Mouse (Mus musculus) gastrocnemius, postnatal 14 days (tissue): ENCODE measurements around the gene Skint11. TPM values are rescaled to one million over a fixed set of nuclear protein-coding genes. Genes with fewer than 3 reads are reported as not detected.
"Not testable (repeated sequence)": the region's sequence is repeated elsewhere in the genome, so short reads cannot be mapped to it uniquely, and the experiment has no call there.

Source experiments
- DNase-seq: peaks from one replicate; pipeline ENCODE4 v3.0.0; 2021; ENCODE audit warnings: mixed read lengths
- intact Hi-C: fragments of 180-260 bp; cut with DNase I; formaldehyde crosslinking; loops from one replicate; pipeline ENCODE4 v1.15.1; 2025; ENCODE audit warnings: low total_unique reads
- long read RNA-seq, 2 experiments: library from polyadenylated mRNA; stranded (forward); transcript quantifications; one replicate each; pipeline ENCODE4 v2.0.0; 2021
- total RNA-seq, 2 experiments: library from RNA; stranded (reverse); gene quantifications; 2 replicates each; pipeline ENCODE4 v1.2.3; 2021

The Skint11 gene
- not detected for total RNA-seq
- long read RNA-seq, experiment 1: 0 reads
- long read RNA-seq, experiment 2: 0 reads

GRCm38 (mm10) chr4:114163084-114163483 lies at the start of gene Skint11:
TSS of gene Skint11 (plus strand) at chr4:114163384.
- intact Hi-C loops: no loop called here
- DNase-seq: no peak

DNA sequence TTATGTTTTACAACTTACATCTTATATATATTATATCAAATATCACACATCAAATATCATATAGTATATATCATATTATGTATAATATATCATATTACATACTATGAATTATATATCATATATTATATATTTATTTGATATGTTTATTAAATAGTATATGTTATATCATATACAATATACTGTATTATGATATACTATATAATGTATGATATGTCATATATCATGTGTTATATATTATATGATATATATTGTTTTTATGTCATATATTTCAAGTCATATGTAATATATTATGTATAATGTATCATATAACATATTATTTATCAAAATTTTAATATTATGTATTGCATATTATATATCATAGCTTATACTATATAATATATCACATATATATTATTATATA lies 2.0 kb upstream of the Skint11 start:
- intact Hi-C loops: no loop called here
- no peak for DNase-seq

GRCm38 (mm10) chr4:114172898-114173297 lies 9.7 kb downstream of the Skint11 start:
- DNase-seq, intact Hi-C loops: not testable (repeated sequence)

DNA sequence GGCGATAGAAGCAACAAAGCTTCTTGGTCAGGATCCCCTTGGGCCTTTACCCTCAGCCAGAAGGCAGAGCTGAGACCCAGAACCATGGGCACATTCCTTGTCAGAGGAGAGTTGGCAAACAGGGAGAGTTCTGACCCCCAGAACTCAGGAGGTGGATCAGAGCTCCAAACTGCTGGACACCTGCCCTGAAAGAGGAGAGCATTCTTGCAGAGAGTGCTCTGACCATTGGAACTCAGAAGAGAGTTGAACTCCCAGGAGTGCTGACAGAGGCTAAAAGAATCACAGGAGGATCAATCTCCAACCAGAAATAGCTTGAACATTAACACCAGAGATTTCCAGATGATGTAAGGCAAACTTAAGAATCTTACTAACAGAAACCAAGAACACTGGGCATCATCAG lies 93.7 kb downstream of the Skint11 start:
- DNase-seq, intact Hi-C loops: not testable (repeated sequence)

Other genes starting within 250 kb of the Skint11 start
- not detected for gene Skint5, start 163.9 kb upstream of the Skint11 start, total RNA-seq
- gene Trabd2b, start 243.3 kb downstream of the Skint11 start, total RNA-seq: 1 to 10 TPM; 1.6 to 2.2 TPM